Mouse (Mus musculus): Measurements from ENCODE around the gene Slc26a9. TPM values are rescaled to one million over a fixed set of nuclear protein-coding genes. Genes with fewer than 3 reads are reported as not detected.

Slc26a9 gene
- polyA plus RNA-seq, 1 experiment from 2014 or later: not detected

DNA sequence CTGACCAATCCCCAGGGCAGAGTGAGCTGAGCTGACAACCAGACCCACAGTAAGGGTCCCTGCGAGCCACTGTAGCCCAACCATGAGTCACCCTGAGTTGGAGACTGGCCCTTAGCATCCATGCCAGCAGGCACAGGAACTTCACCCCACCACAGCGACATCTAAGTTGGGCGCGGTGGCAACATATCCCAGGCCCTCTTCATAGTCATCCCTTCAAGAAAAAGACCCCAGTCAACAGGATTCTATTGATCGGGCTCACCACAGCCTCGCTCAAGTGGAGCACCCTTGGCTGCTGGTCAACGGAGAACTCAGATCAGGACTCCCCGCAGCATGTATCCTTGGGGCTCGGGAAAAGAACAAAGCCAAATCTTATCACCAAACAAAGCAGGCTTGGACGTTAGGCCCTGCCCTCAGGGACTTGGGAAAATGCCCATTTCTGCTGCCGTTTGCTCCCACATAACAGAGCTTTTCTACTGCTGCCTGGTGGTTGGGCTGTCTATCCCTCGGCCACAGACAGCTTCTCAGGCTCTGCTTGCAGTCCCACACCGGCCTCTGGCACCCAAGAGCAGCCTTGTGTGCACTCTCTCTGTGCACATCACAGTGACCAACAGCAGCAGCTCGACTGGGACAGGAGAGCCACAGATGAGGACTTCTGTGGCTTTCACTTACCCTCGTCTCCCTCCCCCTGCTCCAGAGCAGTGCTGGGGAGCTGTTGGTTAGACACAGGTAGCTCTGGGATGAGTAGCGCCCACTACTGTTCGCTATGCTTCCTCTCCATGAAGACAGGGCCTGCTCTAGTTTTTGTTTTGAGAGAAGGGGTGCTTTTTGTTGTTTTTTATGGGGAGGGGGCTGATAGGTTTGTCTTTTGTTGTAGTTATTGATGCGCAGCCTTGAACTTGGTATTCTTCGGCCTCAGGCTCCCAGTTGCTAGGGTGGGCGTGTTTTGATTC lies 29.2 kb upstream of the Slc26a9 start:
- Histone ChIP-seq H3K4me2 (no peak overlapping the region), H3K4me3 (no peak overlapping the region), H3K27me3 (no peaks in the 10 kb centered on the region), H3K27ac (replicated peaks) (no peak overlapping the region), H3K9ac (no peak overlapping the region), H3K9me3 (no peaks in the 10 kb centered on the region), H3K4me1 (replicated peaks) (no peaks in the 10 kb centered on the region), H3K36me3 (no peaks in the 10 kb centered on the region)
- ATAC-seq (ENCODE audit: low read depth): no peak
- 71% methylated on average over 20 of the region's 20 CpGs for WGBS

- H3K27me3 ChIP-seq: no peaks in the 10 kb centered on the region
- H3K9me3 ChIP-seq: no peaks in the 10 kb centered on the region
- no peaks in the 10 kb centered on the region for H3K4me1 ChIP-seq (replicated peaks)
- no peaks in the 10 kb centered on the region for H3K36me3 ChIP-seq
- ATAC-seq (ENCODE audit: low read depth): no peak
- no peak overlapping the region for H3K27ac ChIP-seq (replicated peaks)
- H3K4me2 ChIP-seq: no peak overlapping the region
- H3K9ac ChIP-seq: no peak overlapping the region
- H3K4me3 ChIP-seq: no peak overlapping the region
- WGBS: 56% methylated on average over 16 of the region's 16 CpGs
Observed at GRCm38 (mm10) chr1:131718952-131719694, 24.7 kb upstream of the Slc26a9 start.

DNA sequence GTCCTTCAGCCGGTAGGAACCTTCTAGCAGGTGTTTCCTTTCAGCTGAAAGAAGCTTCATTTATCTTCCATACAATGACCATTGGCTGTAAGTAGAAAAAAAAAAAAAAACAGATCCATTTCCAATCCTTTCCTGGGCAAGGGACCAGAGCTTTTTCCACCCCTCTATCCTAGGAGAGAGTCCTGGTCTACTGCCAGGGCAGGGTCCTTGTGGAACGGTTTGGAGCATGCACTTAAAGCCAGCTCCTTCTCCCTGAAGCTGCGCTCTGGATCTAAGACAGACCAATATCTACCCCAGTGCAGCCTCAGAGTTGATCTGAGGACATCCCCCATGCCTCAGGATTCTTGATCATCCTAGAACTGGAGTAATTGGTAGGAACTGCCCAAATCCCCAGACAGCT lies 21.8 kb upstream of the Slc26a9 start:
- Histone ChIP-seq H3K27me3 (no peaks in the 10 kb centered on the region), H3K9ac (no peak overlapping the region), H3K4me3 (no peak overlapping the region), H3K9me3 (no peaks in the 10 kb centered on the region), H3K4me1 (replicated peaks) (no peaks in the 10 kb centered on the region), H3K4me2 (no peak overlapping the region), H3K36me3 (no peaks in the 10 kb centered on the region), H3K27ac (replicated peaks) (no peak overlapping the region)
- WGBS: 90% methylated on average over 3 of the region's 3 CpGs
- no peak for ATAC-seq (ENCODE audit: low read depth)

GRCm38 (mm10) chr1:131723549-131723948 lies 20.3 kb upstream of the Slc26a9 start:
- no peak for ATAC-seq (ENCODE audit: low read depth)
- Histone ChIP-seq H3K4me2 (no peak overlapping the region), H3K36me3 (no peaks in the 10 kb centered on the region), H3K27ac (replicated peaks) (no peak overlapping the region), H3K27me3 (no peaks in the 10 kb centered on the region), H3K9ac (no peak overlapping the region), H3K9me3 (no peaks in the 10 kb centered on the region), H3K4me1 (replicated peaks) (no peaks in the 10 kb centered on the region), H3K4me3 (no peak overlapping the region)
- WGBS: 71% methylated on average over 4 of the region's 4 CpGs

DNA sequence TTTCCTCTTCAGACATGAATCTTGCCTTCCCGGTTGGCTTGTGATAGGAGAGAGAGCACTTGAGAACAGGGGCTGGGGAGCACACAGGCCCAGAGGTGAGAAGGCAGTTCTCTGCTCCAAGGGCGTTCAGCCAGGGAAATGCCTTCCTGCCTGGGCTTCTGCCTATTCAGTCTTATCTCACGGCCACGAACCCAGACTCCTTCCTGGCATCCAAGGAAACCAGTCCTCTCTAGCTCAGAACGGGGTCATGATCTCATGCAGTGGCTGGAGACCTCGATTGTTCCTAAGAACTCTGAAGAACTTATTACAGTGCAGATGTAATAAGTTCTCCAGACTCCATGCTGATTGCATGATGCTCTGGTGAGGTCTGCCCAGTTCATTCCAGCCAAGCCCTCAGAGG lies 17.2 kb upstream of the Slc26a9 start:
- Histone ChIP-seq H3K9me3 (no peaks in the 10 kb centered on the region), H3K4me3 (no peak overlapping the region), H3K9ac (no peak overlapping the region), H3K4me2 (no peak overlapping the region), H3K36me3 (no peaks in the 10 kb centered on the region), H3K4me1 (replicated peaks) (no peaks in the 10 kb centered on the region), H3K27me3 (no peaks in the 10 kb centered on the region), H3K27ac (replicated peaks) (no peak overlapping the region)
- 77% methylated on average over 6 of the region's 6 CpGs for WGBS
- ATAC-seq (ENCODE audit: low read depth): no peak

DNA sequence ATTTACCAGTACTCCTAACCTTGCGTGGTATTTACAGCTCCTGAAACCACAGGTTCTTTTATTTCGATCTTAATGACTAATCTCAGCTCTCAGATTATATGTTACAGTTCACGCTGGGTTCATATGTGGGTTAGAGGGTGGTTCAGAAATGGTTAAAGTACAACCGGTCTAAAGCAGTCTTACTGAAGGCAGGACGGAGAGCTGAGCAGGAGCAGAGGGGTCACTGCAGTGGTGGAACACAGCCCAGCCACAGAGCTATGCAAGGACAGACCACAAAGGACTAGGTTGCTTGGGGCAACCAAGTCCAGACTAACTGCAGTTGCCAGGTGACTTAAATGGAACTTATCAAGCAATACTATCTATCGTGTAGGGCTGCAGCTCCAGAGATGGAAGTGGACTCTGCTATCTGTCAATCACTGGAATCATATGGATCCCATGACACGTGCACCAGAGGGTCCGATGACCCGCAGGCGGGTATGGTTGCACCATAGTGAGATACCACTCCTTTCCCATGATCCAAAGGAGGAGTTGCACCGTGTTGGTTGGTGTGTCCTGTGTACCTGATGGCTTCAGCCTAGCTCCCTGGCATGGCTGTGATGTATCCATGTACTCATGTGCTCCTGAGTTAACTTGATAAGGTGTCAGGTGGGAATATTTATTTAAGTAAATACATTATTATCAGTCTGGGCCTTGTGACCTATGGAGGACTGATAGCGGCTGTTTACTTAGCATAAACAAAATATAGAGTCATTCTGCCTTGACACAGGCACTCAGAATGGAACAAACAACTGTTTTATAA lies 13.0 kb upstream of the Slc26a9 start:
- 81% methylated on average over 12 of the region's 12 CpGs for WGBS
- Histone ChIP-seq H3K4me2 (no peak overlapping the region), H3K9ac (no peak overlapping the region)

GRCm38 (mm10) chr1:131733474-131734180 lies 10.2 kb upstream of the Slc26a9 start:
- Histone ChIP-seq H3K4me2 (no peak overlapping the region), H3K27me3 (no peaks in the 10 kb centered on the region), H3K4me3 (no peak overlapping the region), H3K36me3 (no peaks in the 10 kb centered on the region), H3K27ac (replicated peaks) (no peak overlapping the region), H3K4me1 (replicated peaks) (no peaks in the 10 kb centered on the region), H3K9ac (no peak overlapping the region), H3K9me3 (no peaks in the 10 kb centered on the region)
- whole genome bisulfite sequencing: 67% methylated on average over 13 of the region's 13 CpGs
- no peak for ATAC-seq (ENCODE audit: low read depth)

More for the DNA sequence above, 13.0 kb upstream of the Slc26a9 start:
- no peaks in the 10 kb centered on the region for H3K4me1 ChIP-seq (replicated peaks)
- no peaks in the 10 kb centered on the region for H3K27me3 ChIP-seq
- no peaks in the 10 kb centered on the region for H3K9me3 ChIP-seq
- no peak overlapping the region for H3K4me3 ChIP-seq
- ATAC-seq (ENCODE audit: low read depth): no peak
- H3K36me3 ChIP-seq: no peaks in the 10 kb centered on the region
- no peak overlapping the region for H3K27ac ChIP-seq (replicated peaks)

GRCm38 (mm10) chr1:131734657-131735273 lies 9.1 kb upstream of the Slc26a9 start:
- no peak overlapping the region for H3K9ac ChIP-seq
- no peak overlapping the region for H3K4me3 ChIP-seq
- no peaks in the 10 kb centered on the region for H3K9me3 ChIP-seq
- H3K4me1 ChIP-seq (replicated peaks): no peaks in the 10 kb centered on the region
- 97% methylated on average over 6 of the region's 6 CpGs for whole genome bisulfite sequencing
- no peak overlapping the region for H3K27ac ChIP-seq (replicated peaks)
- no peaks in the 10 kb centered on the region for H3K36me3 ChIP-seq
- H3K27me3 ChIP-seq: no peaks in the 10 kb centered on the region
- H3K4me2 ChIP-seq: no peak overlapping the region
- no peak for ATAC-seq (ENCODE audit: low read depth)

DNA sequence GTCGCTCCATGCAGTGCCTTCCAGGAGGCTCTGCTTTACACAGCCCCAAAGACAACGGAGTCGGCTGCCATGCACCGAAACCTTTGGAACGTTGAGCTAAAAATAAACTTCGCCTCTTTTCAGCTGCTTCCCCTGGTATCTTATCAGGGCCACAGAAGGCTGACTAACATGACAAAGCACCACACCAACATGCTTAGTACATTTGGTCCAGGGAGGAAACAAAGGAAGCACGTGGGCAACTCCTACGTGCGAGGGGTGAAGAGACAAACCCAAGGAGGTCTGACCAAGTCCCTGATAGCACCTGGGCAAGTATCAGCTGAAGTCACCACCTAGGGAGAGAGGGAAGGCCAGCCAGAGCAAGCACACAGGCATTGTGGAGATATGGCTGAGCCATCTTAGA lies 7.3 kb upstream of the Slc26a9 start:
- Histone ChIP-seq H3K9me3 (no peaks in the 10 kb centered on the region), H3K4me1 (replicated peaks) (no peaks in the 10 kb centered on the region), H3K27ac (replicated peaks) (no peak overlapping the region), H3K4me3 (no peak overlapping the region), H3K9ac (no peak overlapping the region), H3K4me2 (no peak overlapping the region), H3K36me3 (no peaks in the 10 kb centered on the region), H3K27me3 (no peaks in the 10 kb centered on the region)
- ATAC-seq (ENCODE audit: low read depth): no peak
- WGBS: 89% methylated on average over 9 of the region's 9 CpGs

DNA sequence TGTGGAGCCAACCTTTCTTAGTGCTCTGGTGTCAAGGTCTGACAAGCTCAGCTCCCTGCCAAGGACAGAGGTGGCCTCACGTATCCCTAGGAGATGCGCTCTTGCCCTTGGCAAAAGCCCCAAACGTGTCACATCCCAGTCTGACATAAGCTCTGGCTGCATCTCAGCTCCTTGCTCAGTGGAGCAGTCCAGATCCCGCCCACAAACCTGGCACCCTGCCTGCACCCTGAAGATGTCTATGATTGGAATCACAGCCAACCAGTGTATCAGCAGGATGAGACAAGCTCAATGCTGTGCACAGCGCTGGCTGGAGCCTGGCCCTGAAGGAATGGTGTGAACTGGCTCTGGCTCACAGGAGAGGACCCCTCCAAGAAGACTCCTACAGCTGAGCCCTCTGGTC lies 6.6 kb upstream of the Slc26a9 start:
- no peaks in the 10 kb centered on the region for H3K27me3 ChIP-seq
- no peak overlapping the region for H3K4me2 ChIP-seq
- no peak overlapping the region for H3K27ac ChIP-seq (replicated peaks)
- H3K9ac ChIP-seq: no peak overlapping the region
- 74% methylated on average over 5 of the region's 5 CpGs for WGBS
- H3K9me3 ChIP-seq: no peaks in the 10 kb centered on the region
- no peak for ATAC-seq (ENCODE audit: low read depth)
- H3K36me3 ChIP-seq: no peaks in the 10 kb centered on the region
- H3K4me1 ChIP-seq (replicated peaks): no peaks in the 10 kb centered on the region
- no peak overlapping the region for H3K4me3 ChIP-seq

DNA sequence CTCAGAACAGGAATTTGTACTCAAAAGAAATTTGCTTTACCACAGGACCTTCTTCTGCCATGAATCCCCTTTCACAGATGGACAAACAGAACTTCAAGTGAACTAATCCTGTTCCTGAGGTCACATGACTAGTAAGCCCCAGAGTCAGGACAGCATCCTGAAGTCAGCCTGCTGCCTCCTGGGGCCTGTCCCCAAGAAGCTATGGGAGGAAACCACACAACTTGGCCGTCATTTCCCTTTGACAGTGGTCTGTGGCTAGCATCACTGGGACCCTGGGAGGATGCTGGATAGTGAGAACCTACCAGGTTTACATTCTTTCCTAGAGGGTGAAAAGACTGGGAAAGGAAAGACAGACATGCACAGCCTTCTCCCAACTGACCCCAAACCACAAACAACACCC lies 5.1 kb upstream of the Slc26a9 start:
- Histone ChIP-seq H3K4me3 (no peak overlapping the region), H3K27ac (replicated peaks) (no peak overlapping the region), H3K9me3 (no peaks in the 10 kb centered on the region), H3K4me2 (no peak overlapping the region), H3K4me1 (replicated peaks) (no peaks in the 10 kb centered on the region), H3K9ac (no peak overlapping the region), H3K36me3 (no peaks in the 10 kb centered on the region), H3K27me3 (no peaks in the 10 kb centered on the region)
- ATAC-seq (ENCODE audit: low read depth): no peak
- WGBS: 80% methylated on average over 1 of the region's 1 CpGs

Measured in neural tube, embryonic 13.5 days (tissue).